11 mouse cellular contexts compared by ENCODE assay signal in the genomic region with DNA sequence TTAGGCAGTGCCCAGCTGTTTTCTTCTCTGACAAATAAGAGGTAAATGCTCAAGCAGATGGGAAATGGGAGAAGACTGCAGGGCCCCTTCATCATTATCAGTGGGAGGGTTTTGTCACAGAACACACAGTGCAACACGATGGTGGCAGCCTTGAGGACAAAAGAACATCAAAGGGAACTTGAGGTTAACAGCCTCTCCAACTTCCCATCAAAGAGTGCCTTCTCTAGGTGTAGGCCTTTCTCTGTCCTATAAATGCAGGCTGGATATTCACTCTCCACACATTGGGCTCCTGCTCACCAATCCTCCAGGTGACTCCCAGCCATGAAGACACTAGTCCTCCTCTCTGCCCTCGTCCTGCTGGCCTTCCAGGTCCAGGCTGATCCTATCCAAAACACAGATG. TPM values are rescaled to one million over a fixed set of nuclear protein-coding genes. Genes with fewer than 3 reads are reported as not detected.
"Had no signal": no experiment of that assay in that cellular context is flagged by ENCODE, and none has a peak within 500 bp of the region (broad histone marks: within the 10 kb centered on the region; RNA-seq: fewer than 3 reads in every experiment).

A gene (plus strand): TSS at position 301 of the 400 bp plus-strand sequence.

RNA-seq across cellular contexts. Expression of the gene that starts here (rescaled TPM):
- polyA plus RNA-seq: neural tube, embryonic 12.5 days; neural tube, embryonic 13.5 days; neural tube, embryonic 14.5 days; neural tube, embryonic 15.5 days; spleen, adult 2 months; stomach, embryonic 14.5 days; stomach, postnatal 0 days; testis, adult 2 months; thymus, adult 2 months; thymus, postnatal 0 days; urinary bladder, adult 2 months had no signal
